Mouse (Mus musculus): ENCODE results near the gene Rpl18a.

DNA sequence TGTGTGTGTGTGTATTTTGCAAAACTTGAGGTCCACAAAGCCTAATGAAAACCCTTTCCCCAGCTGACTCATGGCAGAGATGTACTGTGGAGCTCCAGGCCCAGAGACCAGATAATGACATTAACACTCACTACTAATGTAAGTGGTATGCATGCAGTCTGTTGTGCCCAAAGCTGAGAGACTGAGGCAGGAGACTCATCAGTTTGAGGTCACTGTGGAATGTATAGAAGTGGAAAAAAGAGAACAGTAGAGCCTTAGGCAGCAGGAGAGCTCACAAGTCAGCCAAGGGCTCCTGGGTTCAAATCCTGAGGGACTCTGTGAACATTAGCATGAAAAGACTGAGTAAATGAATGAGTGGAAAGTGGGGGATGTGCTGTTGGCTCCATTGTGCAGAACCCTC is 6.4 kb upstream of the Rpl18a start:
- TF ChIP-seq GATA1 (IDR thresholded peaks at IDR 0.05; ENCODE audit: low read length): no peak
- no peak for TF ChIP-seq TAL1 (IDR thresholded peaks at IDR 0.05; ENCODE audit: low read length)

All from erythroblast, embryonic 14.5 days (primary cell).